Mouse (Mus musculus) intestine, postnatal 0 days (tissue): ENCODE data around the gene Serpine1. TPM values are rescaled to one million over a fixed set of nuclear protein-coding genes. Genes with fewer than 3 reads are reported as not detected.

Experiments
- ATAC-seq: fragments of 200-750 bp; cut with Nextera tagmentation; 2 replicates; pipeline ENCODE4 v1.8.0; 2017; ENCODE audit warnings: mild to moderate bottlenecking, moderate TSS enrichment, moderate library complexity
- H3K27ac ChIP-seq: fragments of 300-500 bp; sonication (generic); 2 replicates; pipeline ENCODE4 v1.5.1; 2014; ENCODE audit warnings: mild to moderate bottlenecking, low read depth, low read length, moderate library complexity
- H3K27me3 ChIP-seq: fragments of 300-500 bp; sonication (generic); replicated peaks from 2 replicates; pipeline ENCODE4 v1.6.1; 2014; ENCODE audit warnings: low read length, mixed read lengths; ENCODE audit not compliant: control insufficient read depth, insufficient read depth
- H3K36me3 ChIP-seq: fragments of 300-500 bp; sonication (generic); 2 replicates; pipeline ENCODE4 v1.6.1; 2014; ENCODE audit warnings: mild to moderate bottlenecking, moderate library complexity; ENCODE audit not compliant: control insufficient read depth, insufficient read depth
- H3K4me1 ChIP-seq: fragments of 300-500 bp; sonication (generic); replicated peaks from 2 replicates; pipeline ENCODE4 v1.6.1; 2014; ENCODE audit warnings: antibody characterized with exemption, low read length, mixed read lengths; ENCODE audit not compliant: control insufficient read depth, insufficient read depth
- H3K4me2 ChIP-seq: fragments of 300-500 bp; sonication (generic); replicated peaks from 2 replicates; pipeline ENCODE4 v1.6.1; 2014; ENCODE audit warnings: low read depth, mild to moderate bottlenecking, moderate library complexity
- H3K4me3 ChIP-seq: fragments of 300-500 bp; sonication (generic); 2 replicates; pipeline ENCODE4 v1.5.1; 2014; ENCODE audit warnings: low read depth, low read length
- H3K9ac ChIP-seq: fragments of 300-500 bp; sonication (generic); 2 replicates; pipeline ENCODE4 v1.6.1; 2014; ENCODE audit warnings: mild to moderate bottlenecking, low read depth, low read length
- H3K9me3 ChIP-seq: fragments of 300-500 bp; sonication (generic); 2 replicates; pipeline ENCODE4 v1.6.1; 2016; ENCODE audit warnings: mixed run types; ENCODE audit not compliant: control insufficient read depth
- CTCF ChIP-seq: sonication (generic); IDR thresholded peaks from 2 replicates; pipeline ENCODE4 v1.5.1; 2016; ENCODE audit warnings: low read depth, mild to moderate bottlenecking, control low read depth, antibody characterized with exemption, moderate library complexity
- WGBS: fragments of 180-500 bp; shearing (Covaris S2); extraction: QIAGEN DNeasy Blood & Tissue Kit; methylation state at CpG from one replicate; pipeline ENCODE4 v1.1.7; 2014; 5-methylcytosine and 5-hydroxymethylcytosine counted together
- polyA plus RNA-seq: library from polyadenylated mRNA; unstranded; fragments of >200 nt; fragmentation: Nextera tagmentation; extraction: Ambion mirVana; gene quantifications from 2 replicates; pipeline ENCODE4 v1.2.1, GENCODE M21; 2015

The Serpine1 gene
- polyA plus RNA-seq, 1 experiment from 2014 or later = 0.20 TPM

GRCm38 (mm10) chr5:137085731-137086130 is 13.7 kb upstream of the Serpine1 start:
- no peak for TF ChIP-seq CTCF
- WGBS = 80% methylated on average over 3 of the region's 3 CpGs

GRCm38 (mm10) chr5:137085021-137085420 is 13.0 kb upstream of the Serpine1 start:
- H3K4me1 ChIP-seq = no peaks in the 10 kb centered on the region
- H3K27me3 ChIP-seq = no peaks in the 10 kb centered on the region
- no peaks in the 10 kb centered on the region for H3K36me3 ChIP-seq
- no peak for TF ChIP-seq CTCF
- no peaks in the 10 kb centered on the region for H3K9me3 ChIP-seq
- H3K4me2 ChIP-seq = no peak overlapping the region
- H3K4me3 ChIP-seq = no peak overlapping the region
- ATAC-seq = no peak
- 73% methylated on average over 6 of the region's 6 CpGs for WGBS
- no peak overlapping the region for H3K27ac ChIP-seq
- H3K9ac ChIP-seq = no peak overlapping the region

More at GRCm38 (mm10) chr5:137085731-137086130, 13.7 kb upstream of the Serpine1 start:
- no peak for ATAC-seq
- no peaks in the 10 kb centered on the region for H3K36me3 ChIP-seq
- H3K4me2 ChIP-seq = no peak overlapping the region
- no peaks in the 10 kb centered on the region for H3K9me3 ChIP-seq
- no peak overlapping the region for H3K27ac ChIP-seq
- no peaks in the 10 kb centered on the region for H3K4me1 ChIP-seq
- H3K4me3 ChIP-seq = no peak overlapping the region
- no peaks in the 10 kb centered on the region for H3K27me3 ChIP-seq
- H3K9ac ChIP-seq = no peak overlapping the region

GRCm38 (mm10) chr5:137083051-137083450 is 11.0 kb upstream of the Serpine1 start:
- Histone ChIP-seq H3K9me3 (no peaks in the 10 kb centered on the region), H3K4me2 (no peak overlapping the region), H3K9ac (no peak overlapping the region), H3K27ac (no peak overlapping the region), H3K36me3 (no peaks in the 10 kb centered on the region), H3K4me1 (no peaks in the 10 kb centered on the region), H3K27me3 (no peaks in the 10 kb centered on the region), H3K4me3 (no peak overlapping the region)
- no peak for ATAC-seq
- no peak for TF ChIP-seq CTCF
- WGBS = 80% methylated on average over 4 of the region's 4 CpGs

- Histone ChIP-seq H3K36me3 (no peaks in the 10 kb centered on the region), H3K27ac (no peak overlapping the region), H3K4me1 (no peaks in the 10 kb centered on the region), H3K9ac (no peak overlapping the region), H3K4me2 (no peak overlapping the region), H3K4me3 (no peak overlapping the region), H3K9me3 (no peaks in the 10 kb centered on the region), H3K27me3 (no peaks in the 10 kb centered on the region)
- ATAC-seq = 0 out of 2 replicates have a peak, but pooled peaks have one; percentile 22
- 43% methylated on average over 5 of the region's 5 CpGs for WGBS
- TF ChIP-seq CTCF = no peak
These were observed 7.8 kb upstream of the Serpine1 start for GRCm38 (mm10) chr5:137079849-137080248.

GRCm38 (mm10) chr5:137078616-137079015 is 6.5 kb upstream of the Serpine1 start:
- Histone ChIP-seq H3K36me3 (no peaks in the 10 kb centered on the region), H3K27ac (no peak overlapping the region)

GRCm38 (mm10) chr5:137078041-137078440 is 6.0 kb upstream of the Serpine1 start:
- H3K4me1 ChIP-seq = no peaks in the 10 kb centered on the region
- WGBS = 46% methylated on average over 14 of the region's 14 CpGs
- H3K36me3 ChIP-seq = no peaks in the 10 kb centered on the region
- no peaks in the 10 kb centered on the region for H3K27me3 ChIP-seq
- no peak overlapping the region for H3K9ac ChIP-seq
- no peaks in the 10 kb centered on the region for H3K9me3 ChIP-seq
- no peak for ATAC-seq
- no peak overlapping the region for H3K4me3 ChIP-seq
- H3K4me2 ChIP-seq = no peak overlapping the region
- H3K27ac ChIP-seq = no peak overlapping the region
- no peak for TF ChIP-seq CTCF

More at GRCm38 (mm10) chr5:137078616-137079015, 6.5 kb upstream of the Serpine1 start:
- Histone ChIP-seq H3K4me1 (no peaks in the 10 kb centered on the region), H3K9me3 (no peaks in the 10 kb centered on the region), H3K9ac (no peak overlapping the region), H3K4me3 (no peak overlapping the region), H3K27me3 (no peaks in the 10 kb centered on the region), H3K4me2 (no peak overlapping the region)
- no peak for ATAC-seq
- 34% methylated on average over 6 of the region's 6 CpGs for WGBS
- TF ChIP-seq CTCF = no peak

GRCm38 (mm10) chr5:137077187-137077586 is 5.1 kb upstream of the Serpine1 start:
- 79% methylated on average over 7 of the region's 7 CpGs for WGBS
- Histone ChIP-seq H3K9me3 (no peaks in the 10 kb centered on the region), H3K36me3 (no peaks in the 10 kb centered on the region), H3K4me1 (no peaks in the 10 kb centered on the region), H3K27ac (no peak overlapping the region), H3K27me3 (no peaks in the 10 kb centered on the region), H3K4me3 (no peak overlapping the region), H3K9ac (no peak overlapping the region), H3K4me2 (no peak overlapping the region)
- no peak for TF ChIP-seq CTCF
- ATAC-seq = no peak
